Mouse (Mus musculus): ENCODE results near the gene Supt5.

DNA sequence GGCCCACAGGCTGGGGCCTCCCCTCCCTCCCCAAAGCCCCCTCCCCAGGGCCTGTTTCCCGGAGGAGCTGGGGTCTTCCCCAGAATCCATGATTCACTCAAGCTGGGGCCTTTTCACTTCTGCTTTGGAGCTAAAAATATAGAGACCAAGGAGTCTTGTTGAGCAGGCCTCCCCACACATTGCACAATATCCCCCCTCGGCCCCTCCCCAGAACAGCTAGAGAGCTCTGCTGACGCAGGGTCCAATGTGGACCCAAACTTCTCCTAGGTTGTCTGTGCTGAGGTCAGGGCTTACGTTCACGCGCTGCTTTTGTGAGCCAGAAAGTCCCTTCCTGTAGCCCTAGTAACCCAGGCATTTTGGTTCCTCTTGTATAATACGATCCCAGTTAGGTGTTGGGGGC is 47.5 kb upstream of the Supt5 start:
- TF ChIP-seq FLI1 (IDR thresholded peaks at IDR 0.05; ENCODE audit: low read length) (no peak), GATA1 (IDR thresholded peaks at IDR 0.05; ENCODE audit: borderline replicate concordance, low read length) (no peak)

All from megakaryocyte, embryonic 14.5 days (primary cell).